Mouse (Mus musculus): ENCODE measurements around the gene Smad6. TPM values are rescaled to one million over a fixed set of nuclear protein-coding genes. Genes with fewer than 3 reads are reported as not detected.

Gene Smad6
- polyA plus RNA-seq, 1 experiment, result 1.3 TPM

GRCm38 (mm10) chr9:63989641-63990040 is 32.2 kb downstream of the Smad6 start:
- no peak overlapping the region for H3K27ac ChIP-seq (ENCODE audit: control insufficient read depth, insufficient read depth, low read depth, low read length, poor library complexity)
- TF ChIP-seq POLR2A (IDR thresholded peaks at IDR 0.05; ENCODE audit: borderline replicate concordance, control insufficient read depth, low read depth, low read length) (no peak), CTCF (IDR thresholded peaks at IDR 0.05; ENCODE audit: control insufficient read depth, insufficient read depth, low read length) (no peak)
- H3K4me3 ChIP-seq (replicated peaks; ENCODE audit: control insufficient read depth, low read depth, low read length), result no peak overlapping the region
- 25% methylated on average over 8 of the region's 8 CpGs for WGBS
- peaks cover 2% of the 10 kb centered on the region; the same call in 1 of the 2 replicates for H3K4me1 ChIP-seq (ENCODE audit: control insufficient read depth, insufficient read depth, low read length)

DNA sequence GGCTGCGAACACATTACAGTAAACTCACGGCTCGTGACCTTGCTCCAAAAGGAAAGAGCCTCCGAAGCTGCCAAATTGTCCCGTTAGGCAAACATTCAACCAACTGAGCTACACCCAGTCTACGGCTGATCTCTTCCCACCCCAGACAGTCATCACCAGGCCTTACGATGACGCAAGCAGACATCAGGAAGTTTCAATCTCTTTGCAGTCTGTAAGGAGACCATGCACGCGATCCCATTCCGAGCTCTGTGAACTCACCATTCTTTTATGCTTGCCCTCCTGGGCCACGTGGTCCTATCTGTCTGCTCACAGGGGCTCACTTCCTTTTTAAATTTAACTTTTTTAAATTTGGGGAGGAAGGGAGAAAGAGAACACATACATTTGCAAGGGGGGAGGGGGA is 32.6 kb downstream of the Smad6 start:
- Histone ChIP-seq H3K27ac (ENCODE audit: control insufficient read depth, insufficient read depth, low read depth, low read length, poor library complexity) (no peak overlapping the region), H3K4me3 (replicated peaks; ENCODE audit: control insufficient read depth, low read depth, low read length) (peak overlapping the region; percentile 37), H3K4me1 (ENCODE audit: control insufficient read depth, insufficient read depth, low read length) (peaks cover 2% of the 10 kb centered on the region)
- WGBS, result 29% methylated on average over 12 of the region's 12 CpGs
- TF ChIP-seq CTCF (IDR thresholded peaks at IDR 0.05; ENCODE audit: control insufficient read depth, insufficient read depth, low read length), result no peak
- no peak for TF ChIP-seq POLR2A (IDR thresholded peaks at IDR 0.05; ENCODE audit: borderline replicate concordance, control insufficient read depth, low read depth, low read length)

DNA sequence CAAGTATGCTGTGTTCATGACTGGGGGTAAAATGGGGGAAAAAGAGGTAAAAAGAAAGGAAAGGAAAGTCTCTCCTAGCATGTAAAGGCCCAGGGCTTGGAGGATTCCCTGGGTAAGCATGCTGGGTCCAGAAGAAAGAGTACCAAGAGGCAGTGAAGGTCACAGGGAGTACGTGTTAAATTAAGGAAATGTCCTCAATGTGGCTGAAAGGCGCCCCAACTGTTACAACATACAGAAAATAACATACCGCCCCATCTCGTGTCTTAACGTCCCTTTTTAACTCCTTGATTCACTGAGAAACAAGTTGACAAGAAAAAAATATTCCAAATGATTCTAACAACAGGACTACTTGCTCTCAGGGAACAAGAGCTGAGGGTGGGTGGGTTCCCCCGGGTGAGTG is 36.7 kb downstream of the Smad6 start:
- TF ChIP-seq POLR2A (IDR thresholded peaks at IDR 0.05; ENCODE audit: borderline replicate concordance, control insufficient read depth, low read depth, low read length) (no peak), CTCF (IDR thresholded peaks at IDR 0.05; ENCODE audit: control insufficient read depth, insufficient read depth, low read length) (no peak)
- 42% methylated on average over 6 of the region's 6 CpGs for WGBS
- Histone ChIP-seq H3K4me1 (ENCODE audit: control insufficient read depth, insufficient read depth, low read length) (peaks cover 2% of the 10 kb centered on the region), H3K4me3 (replicated peaks; ENCODE audit: control insufficient read depth, low read depth, low read length) (no peak overlapping the region), H3K27ac (ENCODE audit: control insufficient read depth, insufficient read depth, low read depth, low read length, poor library complexity) (no peak overlapping the region)

DNA sequence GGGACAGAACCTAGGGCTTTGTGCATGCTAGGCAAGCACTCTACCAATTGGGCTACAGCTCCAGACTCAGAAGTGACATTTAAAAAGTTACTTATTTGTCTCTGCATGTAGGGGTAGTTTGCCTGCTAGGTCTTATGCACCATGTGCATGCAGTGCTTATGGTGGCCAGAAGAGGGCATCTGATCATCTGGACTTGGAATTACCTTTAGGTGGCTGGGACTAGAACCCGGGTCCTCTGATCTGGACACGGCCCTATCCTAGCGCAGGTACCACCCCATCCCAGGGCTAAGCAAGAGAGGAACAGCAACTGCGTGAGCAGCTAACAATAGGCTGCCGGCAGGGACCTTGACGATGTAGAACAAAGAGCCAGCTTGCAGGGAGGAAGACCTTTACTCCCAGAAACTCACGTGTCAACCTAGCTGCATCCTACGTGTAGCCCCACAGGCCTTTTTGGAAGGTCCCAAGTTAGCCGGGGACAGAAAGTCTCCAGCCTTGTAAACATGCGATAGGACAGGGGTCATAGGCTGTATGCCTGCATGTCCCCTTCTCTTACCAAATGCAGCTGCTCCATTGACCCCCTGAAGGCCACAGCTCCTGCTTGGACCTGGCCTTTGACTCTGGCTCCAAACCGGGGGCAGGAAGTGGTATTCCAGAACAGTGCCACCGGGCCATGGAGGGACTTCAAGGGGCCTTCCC is 38.8 kb downstream of the Smad6 start:
- no peak overlapping the region for H3K27ac ChIP-seq (ENCODE audit: control insufficient read depth, insufficient read depth, low read depth, low read length, poor library complexity)
- 84% methylated on average over 12 of the region's 12 CpGs for WGBS
- H3K4me1 ChIP-seq (ENCODE audit: control insufficient read depth, insufficient read depth, low read length), result no peaks in the 10 kb centered on the region; the same call in none of the 2 replicates
- no peak overlapping the region for H3K4me3 ChIP-seq (replicated peaks; ENCODE audit: control insufficient read depth, low read depth, low read length)
- no peak for TF ChIP-seq POLR2A (IDR thresholded peaks at IDR 0.05; ENCODE audit: borderline replicate concordance, control insufficient read depth, low read depth, low read length)
- no peak for TF ChIP-seq CTCF (IDR thresholded peaks at IDR 0.05; ENCODE audit: control insufficient read depth, insufficient read depth, low read length)

- TF ChIP-seq POLR2A (IDR thresholded peaks at IDR 0.05; ENCODE audit: borderline replicate concordance, control insufficient read depth, low read depth, low read length) (no peak), CTCF (IDR thresholded peaks at IDR 0.05; ENCODE audit: control insufficient read depth, insufficient read depth, low read length) (no peak)
- no peak overlapping the region for H3K4me3 ChIP-seq (replicated peaks; ENCODE audit: control insufficient read depth, low read depth, low read length)
- no peak overlapping the region for H3K27ac ChIP-seq (ENCODE audit: control insufficient read depth, insufficient read depth, low read depth, low read length, poor library complexity)
- WGBS, result 79% methylated on average over 4 of the region's 4 CpGs
- no peaks in the 10 kb centered on the region; the same call in none of the 2 replicates for H3K4me1 ChIP-seq (ENCODE audit: control insufficient read depth, insufficient read depth, low read length)
Measured at GRCm38 (mm10) chr9:63981912-63982311, 39.9 kb downstream of the Smad6 start.

DNA sequence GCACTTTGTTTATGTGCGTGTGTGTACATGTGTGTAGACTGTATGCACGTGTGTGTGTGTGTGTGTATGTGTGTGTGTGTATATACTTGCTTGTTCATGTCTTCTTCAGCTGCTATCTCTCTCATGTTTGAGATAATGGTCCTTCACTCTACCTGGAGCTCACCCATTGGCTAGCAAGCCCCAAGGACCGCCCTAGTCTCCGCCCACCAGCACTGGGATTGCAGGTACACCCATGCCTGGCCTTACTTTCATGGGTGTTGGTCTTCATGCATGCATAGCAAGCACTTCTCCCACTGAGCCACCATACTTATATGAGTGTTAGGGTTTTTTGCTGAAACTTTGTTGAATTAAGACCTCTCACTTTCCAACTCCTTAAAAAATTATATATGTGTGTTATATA is 40.5 kb downstream of the Smad6 start:
- Histone ChIP-seq H3K27ac (ENCODE audit: control insufficient read depth, insufficient read depth, low read depth, low read length, poor library complexity) (no peak overlapping the region), H3K4me3 (replicated peaks; ENCODE audit: control insufficient read depth, low read depth, low read length) (no peak overlapping the region), H3K4me1 (ENCODE audit: control insufficient read depth, insufficient read depth, low read length) (no peaks in the 10 kb centered on the region; the same call in none of the 2 replicates)
- WGBS, result 78% methylated on average over 4 of the region's 4 CpGs
- no peak for TF ChIP-seq POLR2A (IDR thresholded peaks at IDR 0.05; ENCODE audit: borderline replicate concordance, control insufficient read depth, low read depth, low read length)

- WGBS, result 75% methylated on average over 18 of the region's 18 CpGs
- H3K4me1 ChIP-seq (ENCODE audit: control insufficient read depth, insufficient read depth, low read length), result no peaks in the 10 kb centered on the region; the same call in none of the 2 replicates
- no peak for TF ChIP-seq POLR2A (IDR thresholded peaks at IDR 0.05; ENCODE audit: borderline replicate concordance, control insufficient read depth, low read depth, low read length)
- TF ChIP-seq CTCF (IDR thresholded peaks at IDR 0.05; ENCODE audit: control insufficient read depth, insufficient read depth, low read length), result no peak
- H3K27ac ChIP-seq (ENCODE audit: control insufficient read depth, insufficient read depth, low read depth, low read length, poor library complexity), result no peak overlapping the region
- H3K4me3 ChIP-seq (replicated peaks; ENCODE audit: control insufficient read depth, low read depth, low read length), result no peak overlapping the region
Measured at GRCm38 (mm10) chr9:63980179-63981086, 41.4 kb downstream of the Smad6 start.

GRCm38 (mm10) chr9:63979275-63979674 is 42.6 kb downstream of the Smad6 start:
- H3K4me1 ChIP-seq (ENCODE audit: control insufficient read depth, insufficient read depth, low read length), result no peaks in the 10 kb centered on the region; the same call in 1 of the 2 replicates
- no peak overlapping the region for H3K27ac ChIP-seq (ENCODE audit: control insufficient read depth, insufficient read depth, low read depth, low read length, poor library complexity)
- no peak overlapping the region for H3K4me3 ChIP-seq (replicated peaks; ENCODE audit: control insufficient read depth, low read depth, low read length)
- WGBS, result 72% methylated on average over 2 of the region's 2 CpGs
- no peak for TF ChIP-seq CTCF (IDR thresholded peaks at IDR 0.05; ENCODE audit: control insufficient read depth, insufficient read depth, low read length)
- no peak for TF ChIP-seq POLR2A (IDR thresholded peaks at IDR 0.05; ENCODE audit: borderline replicate concordance, control insufficient read depth, low read depth, low read length)
